Mouse (Mus musculus): ENCODE measurements around the gene Gm29049.
"Not testable (repeated sequence)": the region's sequence is repeated elsewhere in the genome, so short reads cannot be mapped to it uniquely, and the experiment has no call there.

Gm29049 gene

DNA sequence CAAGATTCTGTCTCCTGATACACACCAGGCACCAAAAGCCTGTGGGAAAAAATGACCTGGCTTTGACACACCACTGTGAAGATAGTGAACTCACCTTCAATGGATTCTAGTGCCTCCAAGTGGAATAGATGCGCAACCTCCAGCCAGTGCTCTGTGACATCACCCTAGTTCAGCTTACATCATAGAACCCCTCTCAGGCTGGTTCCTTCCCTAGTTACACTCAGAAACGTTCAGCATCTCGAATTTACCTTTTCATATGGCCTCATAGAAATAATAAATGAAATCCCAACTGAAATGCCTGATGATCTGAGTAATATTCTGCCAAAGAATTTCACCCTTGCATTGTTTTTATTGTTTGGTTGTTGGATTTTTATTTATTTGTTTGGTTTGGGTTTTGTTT lies at the start of gene Gm29049:
TSS of gene Gm29049 (minus strand) at position 101 of the 400 bp plus-strand sequence.
- DNase-seq (ENCODE audit: low spot score in 2 of 2), result not testable (repeated sequence)
